9 mouse cellular contexts compared by ENCODE assay signal in genomic region chr14:121361319-121362114, GRCm38 (mm10). TPM values are rescaled to one million over a fixed set of nuclear protein-coding genes. Genes with fewer than 3 reads are reported as not detected.
DNase-seq lines count a peak whose midpoint lies in the region; ATAC-seq and TF ChIP-seq lines count a peak whose summit lies in the region.
"Had no signal": no experiment of that assay in that cellular context is flagged by ENCODE, and none has a peak within 500 bp of the region (broad histone marks: within the 10 kb centered on the region; RNA-seq: fewer than 3 reads in every experiment).

No protein-coding gene starts in this region.

- H3K27ac ChIP-seq in limb, embryonic 15.5 days = peak overlapping the region; percentile 57
- H3K27ac ChIP-seq in limb, embryonic 10.5 days = no peak overlapping the region
- H3K27ac ChIP-seq in cortical plate, adult 2 months (ENCODE audit: insufficient read depth, low read length) = no peak overlapping the region
- peak overlapping the region; percentile 89 for H3K27ac ChIP-seq in heart, embryonic 16.5 days (ENCODE audit: low read length)
- peak overlapping the region; percentile 46 for H3K27ac ChIP-seq in liver, embryonic 16.5 days (ENCODE audit: low read length)
- H3K27ac ChIP-seq: neural tube, embryonic 13.5 days had no signal

- WGBS in limb, embryonic 15.5 days = 80% methylated on average over 17 of the region's 17 CpGs
- 89% methylated on average over 17 of the region's 17 CpGs for WGBS in limb, embryonic 10.5 days
- 49% methylated on average over 17 of the region's 17 CpGs for WGBS in heart, embryonic 16.5 days
- WGBS in liver, embryonic 16.5 days (ENCODE audit: insufficient replicate concordance) = 61% methylated on average over 17 of the region's 17 CpGs

- no peak overlapping the region for H3K9ac ChIP-seq in limb, embryonic 15.5 days
- H3K9ac ChIP-seq in heart, embryonic 16.5 days (ENCODE audit: low read length) = peak overlapping the region; percentile 30; the same call in 1 of the 2 replicates
- H3K9ac ChIP-seq in liver, embryonic 16.5 days (ENCODE audit: low read depth, low read length) = no peak overlapping the region
- H3K9ac ChIP-seq: neural tube, embryonic 13.5 days had no signal

- no peaks in the 10 kb centered on the region for H3K9me3 ChIP-seq in limb, embryonic 15.5 days
- no peaks in the 10 kb centered on the region for H3K9me3 ChIP-seq in limb, embryonic 10.5 days (replicated peaks)
- H3K9me3 ChIP-seq in heart, embryonic 16.5 days (replicated peaks; ENCODE audit: control insufficient read depth, low read length) = peaks cover 2% of the 10 kb centered on the region; the same call in 1 of the 2 replicates
- H3K9me3 ChIP-seq in liver, embryonic 16.5 days (replicated peaks; ENCODE audit: control insufficient read depth, low read length) = no peaks in the 10 kb centered on the region
- H3K9me3 ChIP-seq: neural tube, embryonic 13.5 days had no signal

- peaks cover 71% of the 10 kb centered on the region for H3K4me1 ChIP-seq in limb, embryonic 15.5 days
- peaks cover 41% of the 10 kb centered on the region for H3K4me1 ChIP-seq in limb, embryonic 10.5 days
- peaks cover 8% of the 10 kb centered on the region for H3K4me1 ChIP-seq in cortical plate, adult 2 months (ENCODE audit: control insufficient read depth, insufficient read depth, low read length)
- peaks cover 91% of the 10 kb centered on the region for H3K4me1 ChIP-seq in heart, embryonic 16.5 days (ENCODE audit: control insufficient read depth, insufficient read depth, low read length)
- peaks cover 95% of the 10 kb centered on the region for H3K4me1 ChIP-seq in liver, embryonic 16.5 days (ENCODE audit: control insufficient read depth, low read depth, low read length)

- no peak overlapping the region for H3K4me3 ChIP-seq in limb, embryonic 15.5 days
- H3K4me3 ChIP-seq in limb, embryonic 10.5 days = no peak overlapping the region
- no peak overlapping the region for H3K4me3 ChIP-seq in cortical plate, adult 2 months (ENCODE audit: insufficient read depth, low read length)
- H3K4me3 ChIP-seq in heart, embryonic 16.5 days (ENCODE audit: low read length) = no peak overlapping the region
- H3K4me3 ChIP-seq in liver, embryonic 16.5 days (ENCODE audit: low read depth, low read length) = no peak overlapping the region
- H3K4me3 ChIP-seq: neural tube, embryonic 13.5 days had no signal

- no peak for TF ChIP-seq POLR2A in cortical plate, adult 2 months (IDR thresholded peaks at IDR 0.05; ENCODE audit: extremely low read depth, insufficient read depth, low read length)

- TF ChIP-seq CTCF in cortical plate, adult 2 months (IDR thresholded peaks at IDR 0.05; ENCODE audit: extremely low read depth, insufficient read depth, low read length) = 0 out of 2 replicates have a peak, but pooled peaks have one; percentile 8

- H3K36me3 ChIP-seq in limb, embryonic 15.5 days = no peaks in the 10 kb centered on the region
- peaks cover 45% of the 10 kb centered on the region for H3K36me3 ChIP-seq in limb, embryonic 10.5 days
- peaks cover 7% of the 10 kb centered on the region for H3K36me3 ChIP-seq in heart, embryonic 16.5 days (ENCODE audit: control insufficient read depth, insufficient read depth)
- no peaks in the 10 kb centered on the region for H3K36me3 ChIP-seq in liver, embryonic 16.5 days (ENCODE audit: control insufficient read depth, insufficient read depth)
- H3K36me3 ChIP-seq: neural tube, embryonic 13.5 days had no signal

- no peaks in the 10 kb centered on the region for H3K27me3 ChIP-seq in limb, embryonic 15.5 days
- no peaks in the 10 kb centered on the region for H3K27me3 ChIP-seq in limb, embryonic 10.5 days (ENCODE audit: low read depth, poor library complexity, severe bottlenecking)
- no peaks in the 10 kb centered on the region for H3K27me3 ChIP-seq in heart, embryonic 16.5 days (ENCODE audit: control insufficient read depth, insufficient read depth, low read length)
- H3K27me3 ChIP-seq in liver, embryonic 16.5 days (ENCODE audit: control insufficient read depth, insufficient read depth, low read depth, low read length) = no peaks in the 10 kb centered on the region
- H3K27me3 ChIP-seq: neural tube, embryonic 13.5 days had no signal

- no peak for DNase-seq in limb, embryonic 10.5 days (ENCODE audit: low spot score)
- DNase-seq in testis, postnatal 14 days (ENCODE audit: low spot score) = peak; percentile 82
- DNase-seq in right cerebral cortex, postnatal 10 days (ENCODE audit: low spot score in 2 of 2) = no peak
- DNase-seq in retina, postnatal 1 day = no peak

- ATAC-seq in limb, embryonic 15.5 days (ENCODE audit: insufficient number of reproducible peaks, low FRiP score, low TSS enrichment, low read depth) = peak; percentile 38; the same call in 1 of the 2 replicates
- peak; percentile 85 for ATAC-seq in heart, embryonic 16.5 days (replicated peaks; ENCODE audit: extremely low read depth, insufficient read depth, low FRiP score)
- ATAC-seq in liver, embryonic 16.5 days (ENCODE audit: low read depth) = peak; percentile 22; the same call in 1 of the 2 replicates

- H3K4me2 ChIP-seq in limb, embryonic 15.5 days = no peak overlapping the region
- peak overlapping the region; percentile 20 for H3K4me2 ChIP-seq in heart, embryonic 16.5 days (ENCODE audit: low read depth, low read length)
- 0 out of 2 replicates have a peak overlapping the region, but pooled peaks have one; percentile 7 for H3K4me2 ChIP-seq in liver, embryonic 16.5 days (ENCODE audit: low read depth, low read length)
- H3K4me2 ChIP-seq: neural tube, embryonic 13.5 days had no signal

RNA-seq across cellular contexts. Expression of gene Stk24, which starts 18.3 kb away (rescaled TPM):
- 34.9 and 42.0 TPM in 2 replicates for polyA plus RNA-seq in limb, embryonic 15.5 days (2015; fragmentation: Nextera tagmentation; extraction: Ambion mirVana)
- polyA plus RNA-seq in limb, embryonic 10.5 days (2016; fragmentation: Nextera tagmentation; extraction: Ambion mirVana) = 43.2 and 43.8 TPM in 2 replicates
- polyA plus RNA-seq in cortical plate, adult 2 months (2012; rRNA removed) = 28.2 and 29.0 TPM in 2 replicates
- 36.6 and 38.6 TPM in 2 replicates for polyA plus RNA-seq in heart, embryonic 16.5 days (2015; fragmentation: Nextera tagmentation; extraction: Ambion mirVana)
- 24.3 and 26.1 TPM in 2 replicates for polyA plus RNA-seq in liver, embryonic 16.5 days (2015; fragmentation: Nextera tagmentation; extraction: Ambion mirVana)

Comparison
In these comparisons a context has a peak if more than half of its experiments do, and no peak if none do; other contexts are left out.
1. H3K27ac ChIP-seq: peak in limb, embryonic 15.5 days (single experiment), heart, embryonic 16.5 days (single experiment) and liver, embryonic 16.5 days (single experiment); none in limb, embryonic 10.5 days (single experiment) and cortical plate, adult 2 months (single experiment).
2. ATAC-seq: peak in every context shown above with its lines; median percentile 85 in heart, embryonic 16.5 days; 38 in limb, embryonic 15.5 days; 22 in liver, embryonic 16.5 days.